Mouse (Mus musculus) thymus, postnatal 10 days (tissue): ENCODE data around the gene Fbxw11.
"Not testable (repeated sequence)": the region's sequence is repeated elsewhere in the genome, so short reads cannot be mapped to it uniquely, and the experiment has no call there.

ENCODE experiments used
- DNase-seq, 2 experiments: peaks; one replicate each; pipeline ENCODE4 v3.0.0; 2021; ENCODE audit warnings: low spot score in 2 of 2

Gene Fbxw11

DNA sequence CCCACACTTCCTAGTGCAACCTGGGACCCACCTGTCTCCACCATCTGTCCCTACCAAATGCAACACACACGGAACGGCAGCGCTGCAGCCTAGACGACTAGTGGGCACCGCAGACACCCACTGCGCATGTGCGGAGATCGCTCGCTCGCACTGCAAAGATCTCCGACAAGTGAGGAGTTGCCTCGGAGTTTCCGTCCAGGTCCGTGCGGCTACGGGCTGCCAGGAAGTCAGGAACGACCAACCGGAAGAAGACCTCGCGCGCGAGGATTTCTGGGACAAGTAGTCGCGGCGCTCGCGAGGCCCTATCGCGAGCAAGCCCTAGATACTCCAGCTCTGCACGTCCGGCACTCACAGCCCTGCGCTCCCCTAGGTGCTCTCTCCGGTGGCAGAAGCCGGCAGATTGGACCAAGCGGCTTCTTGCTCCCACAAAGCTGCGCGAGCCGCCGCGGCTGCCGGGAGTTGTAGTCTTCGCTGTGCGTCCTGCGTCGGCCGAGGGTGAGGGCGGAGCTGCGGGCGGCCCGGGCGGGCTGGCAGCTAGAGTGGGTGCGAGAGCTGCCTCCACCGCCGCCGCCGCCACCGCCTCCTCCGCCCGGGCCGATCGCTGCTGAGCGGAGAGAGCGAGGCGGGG is at the start of gene Fbxw11:
Gene Fbxw11 (plus strand): TSS at position 476 of the 628 bp plus-strand sequence.
- DNase-seq: peak; percentile 95

DNA sequence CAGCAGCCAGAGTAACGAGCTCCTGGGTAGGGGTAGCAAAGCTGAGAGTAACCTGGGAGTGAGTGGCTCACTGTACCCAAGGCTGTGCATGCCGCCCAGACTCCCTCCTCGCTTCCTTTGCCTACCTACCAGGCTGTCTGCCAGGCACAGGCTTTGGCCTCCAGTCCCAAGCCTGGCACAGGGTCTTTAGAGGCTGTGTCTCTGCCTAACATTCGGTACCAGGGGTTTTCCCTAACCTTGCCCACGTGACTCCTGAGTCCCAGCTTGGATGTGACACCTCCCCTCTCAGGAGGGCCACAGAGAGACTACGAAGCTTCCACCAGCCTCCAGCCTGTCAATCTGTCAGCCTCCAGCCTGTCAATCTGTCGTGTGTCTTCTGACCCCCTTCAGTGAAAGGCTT is 49.4 kb upstream of the Fbxw11 start:
- DNase-seq: no peak

DNA sequence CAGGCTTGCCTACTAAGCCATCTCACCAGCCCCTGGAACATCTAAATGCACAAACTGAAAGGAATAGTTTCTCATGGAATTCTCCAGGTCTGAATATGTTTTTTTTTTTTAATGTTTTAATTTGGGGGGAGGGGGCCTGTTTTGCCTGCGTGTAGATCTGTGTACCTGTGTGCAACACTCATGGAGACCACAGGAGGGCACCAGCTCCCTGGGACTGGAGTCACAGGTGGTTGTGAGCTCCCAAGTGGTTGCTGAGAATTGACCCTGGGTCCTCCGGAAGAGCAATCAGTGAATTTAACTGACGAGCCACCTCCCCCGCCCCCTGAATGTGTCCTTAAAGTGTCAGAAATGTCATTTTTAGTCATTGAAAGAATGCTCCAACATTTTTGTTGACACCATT is 48.4 kb upstream of the Fbxw11 start:
- no peak for DNase-seq

DNA sequence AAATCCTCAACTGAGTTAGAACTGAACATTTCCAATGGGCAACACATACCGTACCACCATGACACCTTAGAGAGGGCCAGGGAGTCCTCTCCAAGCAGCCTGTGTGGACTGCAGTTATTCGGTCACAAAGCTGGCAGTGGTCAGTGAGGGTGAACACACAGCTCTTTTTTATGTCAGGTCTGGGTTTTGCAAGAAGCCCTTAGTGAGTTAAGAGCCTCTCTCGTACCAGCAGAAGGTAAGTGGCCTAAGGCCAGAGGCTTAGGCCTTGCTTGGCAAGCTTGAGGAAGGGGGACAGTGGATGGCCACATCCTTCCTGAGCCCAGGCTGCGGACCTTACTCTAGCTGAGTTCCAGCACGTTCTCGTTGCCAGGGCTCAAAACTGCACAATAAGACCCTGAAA is 42.2 kb upstream of the Fbxw11 start:
- no peak for DNase-seq

DNA sequence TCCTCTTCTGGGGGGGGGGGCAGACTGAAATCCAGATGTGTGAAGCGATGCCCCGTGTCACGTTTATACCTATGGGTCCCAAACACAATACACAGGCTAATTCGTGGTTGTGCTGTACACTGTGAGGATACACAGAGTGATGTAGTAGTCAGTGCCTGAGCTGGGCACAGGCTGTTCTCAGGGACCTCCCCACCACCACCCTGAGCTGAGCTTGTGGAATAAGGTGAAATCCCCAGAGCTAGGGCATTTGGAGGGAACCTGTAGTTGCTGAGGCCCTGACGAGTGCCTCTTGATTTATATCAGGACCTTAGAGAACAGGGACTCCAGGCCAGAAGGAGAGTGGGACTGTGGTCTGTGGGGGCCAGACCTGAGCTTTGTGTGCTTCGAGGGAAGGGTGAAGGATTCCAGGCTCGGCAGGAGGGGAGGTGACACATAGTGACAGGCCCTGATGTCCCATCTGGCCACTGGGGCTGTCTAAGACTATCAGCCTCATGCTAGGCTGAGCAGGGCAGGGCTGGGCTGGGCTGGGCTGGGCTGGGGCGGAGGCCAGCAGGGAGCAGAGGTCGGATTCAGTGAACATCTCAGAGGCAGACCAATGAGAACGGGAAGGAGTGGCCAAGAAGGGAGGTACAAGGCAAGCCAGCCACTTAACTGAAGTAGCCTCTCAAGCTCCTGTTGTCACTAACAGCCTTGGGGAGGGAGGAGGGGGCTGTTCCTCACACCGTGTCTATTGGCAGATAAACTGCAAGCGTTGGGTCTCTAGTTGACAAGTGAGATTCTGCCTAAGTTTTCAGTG is 40.8 kb upstream of the Fbxw11 start:
- no peak for DNase-seq

DNA sequence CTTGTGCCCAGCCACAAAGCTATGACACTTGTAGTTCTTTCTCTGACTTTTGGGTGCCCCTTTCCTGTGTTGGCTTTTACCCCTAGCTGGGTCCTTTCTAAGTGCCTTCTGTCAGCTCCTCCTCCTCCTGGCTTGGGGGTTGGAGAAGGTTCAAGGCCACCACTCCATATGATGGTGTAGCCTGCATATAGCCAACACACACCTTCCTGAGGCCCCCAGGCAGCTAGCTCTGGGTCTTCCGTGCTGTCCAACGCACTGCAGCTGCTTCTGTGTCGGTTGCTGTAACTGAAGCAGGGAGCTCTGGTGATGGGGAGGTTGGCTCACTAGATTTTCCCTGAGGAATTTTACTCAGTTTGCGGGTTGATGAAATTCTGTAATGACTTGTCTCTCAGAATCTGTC is 37.9 kb upstream of the Fbxw11 start:
- no peak for DNase-seq

DNA sequence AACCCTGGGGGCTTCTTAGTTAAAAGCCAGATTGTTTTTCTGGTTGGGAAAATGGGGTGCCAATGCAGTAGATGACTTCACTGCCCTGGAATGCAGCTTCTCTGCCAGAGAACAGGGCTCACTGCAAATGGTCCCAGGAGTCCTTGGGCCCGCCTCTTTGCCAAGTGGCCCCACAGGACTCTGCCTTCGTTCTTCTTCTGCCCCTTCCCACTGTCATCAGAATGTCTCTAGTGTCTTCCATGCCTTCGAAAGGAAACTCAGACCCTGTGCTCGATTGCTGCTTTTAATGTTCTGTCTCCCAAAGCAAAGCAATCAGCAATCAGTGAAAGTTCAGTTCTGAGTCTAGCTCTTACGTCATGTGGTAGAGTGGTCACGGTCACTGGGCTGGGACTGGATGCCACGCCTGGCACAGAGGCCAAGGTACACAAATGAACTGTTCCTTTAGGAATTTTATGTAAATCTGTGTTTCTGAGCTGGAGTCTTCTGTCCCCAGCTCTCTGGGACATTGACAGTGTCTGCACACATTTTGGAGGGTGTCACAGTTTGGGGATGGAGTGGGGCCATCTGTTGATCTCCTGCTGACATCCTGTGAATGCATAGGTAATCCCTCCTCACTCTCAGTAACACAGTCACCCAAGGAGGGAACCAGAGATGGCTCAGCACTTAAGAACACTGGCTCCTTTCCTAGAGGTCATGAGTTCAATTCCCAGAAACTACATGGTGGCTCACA is 37.2 kb upstream of the Fbxw11 start:
- DNase-seq: no peak

DNA sequence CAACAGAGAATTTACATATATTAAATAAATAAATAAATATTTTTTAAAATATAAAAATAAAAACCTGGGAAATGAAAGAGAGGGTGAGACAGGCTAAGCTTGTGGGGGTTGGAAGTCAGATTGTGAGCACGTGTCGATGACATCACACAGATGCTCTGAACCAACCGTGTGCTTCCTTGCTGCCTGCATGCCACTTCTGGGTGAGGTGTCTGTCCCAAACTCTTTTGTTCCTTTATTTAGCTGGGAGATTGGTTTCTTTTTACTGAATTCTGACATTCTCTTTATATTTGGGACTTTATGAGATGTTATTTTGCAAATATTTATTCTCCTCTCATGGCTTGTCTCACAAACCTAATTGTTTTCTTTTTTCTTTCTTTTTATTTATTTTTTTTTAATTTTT is 36.6 kb upstream of the Fbxw11 start:
- DNase-seq: no peak

DNA sequence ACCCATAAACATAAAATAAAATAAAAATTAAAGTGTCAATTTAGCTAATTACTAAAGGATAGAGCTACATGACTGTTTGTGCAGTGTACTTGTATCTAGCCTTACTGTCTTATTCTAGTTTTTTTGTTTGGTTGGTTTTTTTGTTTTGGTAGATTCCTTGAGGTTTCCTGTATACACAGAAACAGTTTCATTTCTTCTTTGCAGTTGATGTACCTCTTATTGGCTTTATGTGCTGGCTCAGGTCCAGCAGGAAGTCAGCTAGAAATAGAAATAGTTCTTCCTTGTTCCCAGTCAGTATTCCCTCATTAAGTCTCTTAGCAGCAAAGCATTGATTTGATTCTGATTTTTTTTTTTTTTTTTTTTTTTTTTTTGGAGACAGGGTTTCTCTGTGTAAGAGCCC is 35.2 kb upstream of the Fbxw11 start:
- no peak for DNase-seq

DNA sequence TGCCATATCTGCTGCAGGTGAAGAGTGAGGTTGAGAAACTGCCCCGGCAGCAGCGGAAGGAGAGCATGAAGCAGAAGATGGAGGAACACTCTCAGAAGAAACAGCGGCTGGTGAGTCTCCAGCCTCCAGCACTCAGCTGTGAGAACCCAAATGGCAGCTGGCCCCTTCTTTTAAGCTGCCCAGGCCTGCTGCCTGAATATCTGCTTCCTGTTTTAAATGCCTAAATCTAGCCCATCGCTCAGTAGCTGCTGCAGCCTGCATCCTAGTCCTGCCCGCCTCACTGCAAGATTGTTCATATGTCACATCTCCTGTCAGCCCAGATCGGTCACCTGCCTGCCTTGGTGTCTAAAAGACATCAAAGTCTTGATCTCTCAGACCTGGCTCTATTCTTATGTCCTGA is 31.9 kb upstream of the Fbxw11 start:
- DNase-seq: no peak

DNA sequence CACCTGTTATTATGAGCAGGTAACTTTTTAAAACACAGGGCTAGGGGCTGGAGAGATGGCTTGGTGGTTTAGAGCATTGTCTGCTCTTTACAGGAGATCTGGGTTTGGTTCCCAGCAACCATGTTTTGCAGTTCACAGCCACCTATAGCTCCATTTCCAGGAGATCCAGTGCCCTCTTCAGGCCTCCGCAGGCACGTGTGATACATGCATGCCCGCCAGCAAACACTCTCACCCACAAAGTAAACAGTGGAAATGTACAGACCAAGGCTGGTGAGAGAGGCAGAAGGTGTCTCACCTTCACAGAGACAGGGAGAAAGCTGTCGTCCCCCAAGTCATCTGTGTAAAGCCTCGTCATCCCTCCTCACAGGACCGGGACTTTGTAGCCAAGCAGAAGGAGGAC is 30.2 kb upstream of the Fbxw11 start:
- no peak for DNase-seq

DNA sequence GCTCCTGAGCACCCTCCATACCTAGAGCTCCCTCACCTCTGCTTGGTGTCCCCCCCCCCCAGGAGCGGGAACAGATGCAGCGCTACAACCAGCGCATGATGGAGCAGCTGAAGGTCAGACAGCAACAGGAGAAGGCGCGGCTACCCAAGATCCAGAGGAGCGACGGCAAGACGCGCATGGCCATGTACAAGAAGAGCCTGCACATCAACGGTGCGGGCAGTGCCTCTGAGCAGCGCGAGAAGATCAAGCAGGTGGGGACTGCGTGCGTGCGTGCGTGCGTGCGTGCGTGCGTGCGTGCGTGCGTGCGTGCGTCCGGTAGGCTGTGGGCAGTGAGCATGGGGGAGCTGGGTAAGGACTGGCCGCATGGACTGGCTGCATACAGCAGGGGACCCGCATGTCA is 28.1 kb upstream of the Fbxw11 start:
- no peak for DNase-seq

DNA sequence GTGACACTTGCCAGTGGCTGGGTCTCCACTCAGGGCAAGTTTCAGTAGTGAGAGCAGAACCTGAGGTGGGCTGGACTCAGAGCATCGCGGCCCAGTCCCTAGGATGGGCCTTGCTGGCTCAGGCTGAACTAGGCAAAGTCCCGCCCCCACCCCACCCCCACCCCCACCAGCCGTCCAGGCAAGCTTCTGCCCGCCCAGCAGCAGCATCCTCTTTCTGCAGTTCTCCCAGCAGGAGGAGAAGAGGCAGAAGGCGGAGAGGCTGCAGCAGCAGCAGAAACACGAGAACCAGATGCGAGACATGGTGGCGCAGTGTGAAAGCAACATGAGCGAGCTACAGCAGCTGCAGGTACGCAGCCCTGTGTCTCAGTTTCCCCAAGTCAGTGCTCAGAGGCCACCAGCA is 27.0 kb upstream of the Fbxw11 start:
- DNase-seq: no peak

DNA sequence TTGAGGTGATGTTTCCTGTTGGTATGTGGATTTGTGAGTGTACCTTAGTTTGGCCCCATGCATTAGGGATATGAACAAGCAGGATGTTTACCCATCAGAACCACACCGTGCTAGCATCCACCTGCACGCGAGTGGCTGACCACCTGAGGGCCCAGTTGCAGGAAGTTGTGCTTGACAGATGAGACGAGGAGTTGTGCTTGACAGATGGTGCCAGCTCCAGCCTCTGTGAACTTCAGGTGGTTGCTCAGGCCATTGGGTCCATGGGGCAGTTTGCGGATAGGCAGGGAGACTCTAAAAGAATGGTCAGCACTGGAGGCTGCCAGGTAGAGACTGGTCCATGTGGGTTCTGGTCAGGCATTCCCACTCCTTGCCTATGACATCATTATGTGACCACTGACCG is 26.4 kb upstream of the Fbxw11 start:
- no peak for DNase-seq

DNA sequence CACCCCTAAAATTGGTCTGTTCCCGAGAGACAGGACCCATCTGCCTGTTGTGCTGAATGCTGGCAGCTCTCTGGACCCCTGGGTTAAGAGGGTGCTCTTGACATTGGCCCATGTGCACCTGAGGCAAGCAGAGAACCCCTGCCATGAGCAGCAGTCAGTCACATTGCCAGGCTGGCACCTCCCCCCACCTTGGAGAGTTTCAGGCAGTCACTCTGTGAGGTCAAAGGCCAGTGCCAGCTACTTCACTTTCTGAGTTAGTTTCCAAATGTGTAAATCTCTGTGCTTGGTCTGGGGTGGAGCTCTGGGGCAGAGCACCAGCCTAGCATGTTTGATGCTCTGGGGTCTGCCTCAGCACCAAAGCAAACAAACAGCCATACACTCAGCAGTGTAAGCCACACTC is 24.5 kb upstream of the Fbxw11 start:
- no peak for DNase-seq

DNA sequence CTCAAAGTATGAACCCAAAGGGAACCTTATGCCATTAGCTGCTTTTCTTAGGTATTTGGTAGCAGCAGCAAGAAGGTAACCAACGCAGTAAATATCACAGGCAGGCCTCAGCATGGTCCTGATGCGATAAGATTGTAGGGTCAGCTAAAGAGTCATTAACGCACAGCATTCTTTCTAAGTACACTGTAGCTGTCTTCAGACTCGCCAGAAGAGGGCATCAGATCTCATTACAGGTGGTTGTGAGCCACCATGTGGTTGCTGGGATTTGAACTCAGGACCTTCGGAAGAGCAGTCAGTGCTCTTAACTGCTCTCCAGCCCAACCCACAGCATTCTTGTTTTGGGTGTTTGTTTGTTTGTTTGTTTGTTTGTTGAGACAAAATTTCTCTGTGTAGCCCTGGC is 23.9 kb upstream of the Fbxw11 start:
- not testable (repeated sequence) for DNase-seq

DNA sequence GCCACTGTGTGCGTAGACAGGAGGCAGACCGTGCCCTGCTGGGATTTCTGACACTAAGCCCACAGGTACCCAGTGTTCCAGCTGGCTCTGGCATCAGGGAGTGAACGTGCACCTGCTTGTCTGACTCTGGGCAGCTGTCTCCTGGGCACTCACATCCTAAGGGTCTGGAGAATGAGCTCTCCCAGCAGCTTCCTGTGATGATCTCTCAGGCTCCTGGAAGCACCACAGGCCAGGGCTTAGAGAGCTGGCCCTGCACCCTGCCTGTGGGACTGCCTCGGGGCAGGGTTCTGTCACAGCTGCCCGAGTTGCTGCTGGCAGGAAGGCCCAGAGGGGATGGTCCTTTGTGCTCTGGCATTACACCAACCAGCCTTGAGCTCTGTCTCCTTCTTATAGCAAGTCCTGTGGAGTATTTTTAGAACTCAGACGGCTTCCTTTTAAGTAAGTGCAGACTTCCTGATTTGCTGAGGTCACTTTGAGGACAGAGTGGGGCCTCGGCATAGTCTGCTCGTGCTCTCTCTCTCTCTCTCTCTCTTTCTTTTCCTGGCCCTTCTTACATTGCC is 23.2 kb upstream of the Fbxw11 start:
- DNase-seq: no peak

DNA sequence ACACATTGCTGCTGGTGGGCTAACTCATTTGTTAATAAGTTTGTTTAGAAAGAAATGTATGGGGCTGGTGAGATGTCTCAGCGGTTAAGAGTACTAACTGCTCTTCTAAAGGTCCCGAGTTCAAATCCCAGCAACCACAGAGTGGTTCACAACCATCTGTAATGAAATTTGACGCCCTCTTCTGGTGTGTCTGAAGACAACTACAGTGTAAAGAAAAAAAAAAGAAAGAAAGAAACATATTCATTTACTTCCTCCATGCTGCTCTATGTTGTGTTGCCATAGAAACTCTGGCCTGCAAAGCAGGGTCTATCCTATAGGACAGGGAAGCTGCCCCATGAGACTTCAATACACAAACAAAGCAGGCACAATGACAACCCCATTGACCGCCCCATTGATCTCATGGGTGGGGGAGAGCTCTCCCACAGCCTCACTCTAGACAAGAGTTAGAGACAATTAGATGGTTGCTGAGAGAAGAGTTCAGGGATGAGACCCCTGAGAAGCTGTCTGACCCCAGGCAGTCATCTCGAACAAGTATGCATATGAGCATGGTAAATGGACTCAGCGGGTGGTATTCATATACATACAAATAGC is 22.6 kb upstream of the Fbxw11 start:
- no peak for DNase-seq

DNA sequence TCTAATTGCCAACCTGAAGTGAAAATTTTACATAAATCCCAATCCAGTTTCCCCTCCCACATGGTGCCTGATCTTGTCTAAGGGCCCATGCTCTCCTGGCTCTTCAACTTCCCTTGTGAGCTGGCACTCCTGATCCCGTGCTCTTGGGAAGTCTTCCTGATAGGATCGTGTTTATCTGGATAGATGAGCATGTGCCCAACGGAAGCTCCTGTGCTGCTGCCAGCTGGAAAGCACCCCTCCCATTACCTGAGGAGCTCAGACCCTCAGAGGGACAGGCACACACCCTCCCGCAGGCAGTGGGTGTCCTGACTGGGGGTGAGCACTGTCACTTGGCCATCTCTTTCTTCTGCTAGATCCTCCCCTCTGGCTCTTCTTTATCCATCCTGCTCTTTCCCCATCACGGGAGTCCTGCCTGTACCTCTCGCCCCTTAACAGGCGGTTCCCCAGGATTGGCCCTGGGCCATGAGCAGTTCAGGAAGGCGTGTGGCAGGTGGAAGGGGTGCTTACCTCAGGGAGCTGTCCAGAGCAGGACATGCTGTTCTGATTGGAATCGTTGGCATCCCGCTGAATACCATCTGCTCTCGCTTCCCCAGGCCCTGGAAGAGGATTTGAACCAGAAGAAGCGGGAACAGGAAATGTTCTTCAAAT is 20.6 kb upstream of the Fbxw11 start:
- DNase-seq: no peak

DNA sequence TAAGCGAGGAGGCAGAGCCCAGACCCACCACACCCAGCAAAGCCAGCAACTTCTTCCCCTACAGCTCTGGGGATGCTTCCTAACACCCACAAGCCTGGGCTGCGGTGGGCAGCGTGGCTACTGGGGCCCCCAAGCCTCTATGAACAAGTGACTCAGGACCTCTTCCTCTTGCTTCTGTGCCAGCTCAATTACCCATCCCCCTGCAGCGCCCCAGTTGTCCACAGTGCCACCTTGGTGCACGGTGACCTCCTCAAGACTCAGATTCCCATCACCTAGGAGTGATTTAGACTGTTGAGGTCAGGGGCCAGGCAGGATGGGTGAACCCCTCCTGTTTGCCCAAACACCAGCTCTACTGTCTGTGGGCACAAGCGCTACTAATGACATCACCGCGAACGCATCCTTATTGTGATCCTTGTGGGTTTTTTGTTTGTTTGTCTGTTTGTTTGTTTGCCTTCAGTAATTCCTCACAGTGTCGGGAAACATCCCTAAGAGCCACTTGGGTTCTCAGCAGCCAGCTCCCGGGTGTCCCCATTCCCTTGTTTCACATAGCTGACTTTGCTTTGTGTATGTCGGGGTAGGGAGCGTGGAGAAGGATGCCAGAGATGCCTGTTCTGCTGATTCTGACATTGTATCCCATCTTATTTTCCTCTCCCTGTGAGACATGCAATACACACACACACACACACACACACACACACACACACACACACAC is 19.9 kb upstream of the Fbxw11 start:
- no peak for DNase-seq

DNA sequence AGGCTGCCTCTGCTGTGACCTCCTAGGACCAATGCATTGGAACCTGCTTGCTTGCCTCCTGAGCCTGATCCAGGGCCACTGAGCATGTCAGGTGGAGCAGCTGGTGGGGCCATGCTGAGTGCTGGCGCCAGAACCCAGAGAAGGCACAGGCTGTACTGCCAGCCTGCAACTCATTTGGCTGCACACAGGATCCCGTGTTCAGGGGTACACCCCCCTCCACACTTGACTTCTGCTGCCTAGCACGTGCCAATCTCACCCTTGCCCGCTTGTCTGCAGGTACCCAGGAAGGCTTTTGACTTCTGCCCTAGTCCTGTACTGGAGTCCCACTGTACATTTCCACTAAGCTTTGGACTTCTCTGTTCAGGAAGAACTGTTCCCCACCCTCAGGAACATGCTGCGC is 19.3 kb upstream of the Fbxw11 start:
- no peak for DNase-seq
